Mouse (Mus musculus) lung, embryonic 15.5 days (tissue): Measurements from ENCODE around the gene Cfhr2. TPM values are rescaled to one million over a fixed set of nuclear protein-coding genes. Genes with fewer than 3 reads are reported as not detected.
"Not testable (repeated sequence)": the region's sequence is repeated elsewhere in the genome, so short reads cannot be mapped to it uniquely, and the experiment has no call there.

Source experiments
- ATAC-seq: fragments of 200-750 bp; cut with Nextera tagmentation; 2 replicates; pipeline ENCODE4 v1.8.0; 2017; ENCODE audit warnings: moderate number of reproducible peaks, borderline replicate concordance; ENCODE audit not compliant: low FRiP score, low TSS enrichment; ENCODE audit errors: extremely low read depth
- H3K27ac ChIP-seq: fragments of 300-500 bp; sonication (generic); 2 replicates; pipeline ENCODE4 v1.5.1; 2015; ENCODE audit warnings: moderate library complexity, mild to moderate bottlenecking, inconsistent platforms
- H3K27me3 ChIP-seq: fragments of 300-500 bp; sonication (generic); 2 replicates; pipeline ENCODE4 v1.6.1; 2015; ENCODE audit warnings: inconsistent platforms
- H3K36me3 ChIP-seq: fragments of 300-500 bp; sonication (generic); 2 replicates; pipeline ENCODE4 v1.6.1; 2015; ENCODE audit warnings: inconsistent platforms
- H3K4me1 ChIP-seq: fragments of 300-500 bp; sonication (generic); 2 replicates; pipeline ENCODE4 v1.6.1; 2015; ENCODE audit warnings: inconsistent platforms
- H3K4me2 ChIP-seq: fragments of 300-500 bp; sonication (generic); 2 replicates; pipeline ENCODE4 v1.6.1; 2015; ENCODE audit warnings: inconsistent platforms, mild to moderate bottlenecking, moderate library complexity
- H3K4me3 ChIP-seq: fragments of 300-500 bp; sonication (generic); 2 replicates; pipeline ENCODE4 v1.5.1; 2015; ENCODE audit warnings: mild to moderate bottlenecking, inconsistent platforms
- H3K9ac ChIP-seq: fragments of 300-500 bp; sonication (generic); 2 replicates; pipeline ENCODE4 v1.6.1; 2015; ENCODE audit warnings: inconsistent platforms
- H3K9me3 ChIP-seq: fragments of 300-500 bp; sonication (generic); 2 replicates; pipeline ENCODE4 v1.6.1; 2016; ENCODE audit warnings: inconsistent platforms
- WGBS: fragments of 180-500 bp; shearing (Covaris S2); methylation state at CpG from one replicate; pipeline ENCODE4 v1.1.7; 2015; 5-methylcytosine and 5-hydroxymethylcytosine counted together
- polyA plus RNA-seq: library from polyadenylated mRNA; unstranded; fragments of >200 nt; fragmentation: Nextera tagmentation; extraction: Ambion mirVana; gene quantifications from 2 replicates; pipeline ENCODE4 v1.2.1, GENCODE M21; 2015

Cfhr2 gene
- 0.13 TPM in 1 of 2 replicates, not detected in the other for polyA plus RNA-seq

- Histone ChIP-seq H3K27ac (no peak within 1 kb of the TSS), H3K27me3 (no peaks in the 10 kb centered on the region), H3K4me1 (no peaks in the 10 kb centered on the region), H3K4me3 (no peak within 1 kb of the TSS), H3K36me3 (no peaks in the 10 kb centered on the region), H3K4me2 (no peak within 1 kb of the TSS), H3K9ac (no peak within 1 kb of the TSS), H3K9me3 (no peaks in the 10 kb centered on the region)
- 79% methylated on average over 1 of the region's 1 CpGs for WGBS
- no peak for ATAC-seq
These were observed at the start of gene Cfhr2 for GRCm38 (mm10) chr1:139858548-139858947. Gene Cfhr2 (minus strand): TSS chr1:139858702.

GRCm38 (mm10) chr1:139863751-139864150, 5.2 kb upstream of the Cfhr2 start:
- Histone ChIP-seq H3K27ac (no peak overlapping the region), H3K4me3 (no peak overlapping the region), H3K27me3 (no peaks in the 10 kb centered on the region), H3K36me3 (no peaks in the 10 kb centered on the region), H3K4me2 (no peak overlapping the region), H3K4me1 (no peaks in the 10 kb centered on the region), H3K9ac (no peak overlapping the region), H3K9me3 (no peaks in the 10 kb centered on the region)
- ATAC-seq = no peak

- Histone ChIP-seq H3K27me3 (no peaks in the 10 kb centered on the region), H3K4me1 (no peaks in the 10 kb centered on the region), H3K9me3 (no peaks in the 10 kb centered on the region), H3K9ac (no peak overlapping the region), H3K4me3 (no peak overlapping the region), H3K27ac (no peak overlapping the region), H3K36me3 (no peaks in the 10 kb centered on the region), H3K4me2 (no peak overlapping the region)
- no peak for ATAC-seq
These were observed 1.7 kb upstream of the Cfhr2 start for GRCm38 (mm10) chr1:139860176-139860575.

GRCm38 (mm10) chr1:139839699-139840098, 18.8 kb downstream of the Cfhr2 start:
- H3K9ac ChIP-seq = no peak overlapping the region
- H3K27ac ChIP-seq = no peak overlapping the region
- H3K4me3 ChIP-seq = no peak overlapping the region
- ATAC-seq = no peak
- H3K27me3 ChIP-seq = no peaks in the 10 kb centered on the region
- no peak overlapping the region for H3K4me2 ChIP-seq
- no peaks in the 10 kb centered on the region for H3K9me3 ChIP-seq
- H3K4me1 ChIP-seq = no peaks in the 10 kb centered on the region
- H3K36me3 ChIP-seq = no peaks in the 10 kb centered on the region
- WGBS = 65% methylated on average over 7 of the region's 7 CpGs

- no peak for ATAC-seq
- Histone ChIP-seq H3K9ac (no peak overlapping the region), H3K4me1 (no peaks in the 10 kb centered on the region), H3K4me2 (no peak overlapping the region), H3K36me3 (no peaks in the 10 kb centered on the region), H3K27ac (no peak overlapping the region), H3K4me3 (no peak overlapping the region), H3K9me3 (no peaks in the 10 kb centered on the region), H3K27me3 (no peaks in the 10 kb centered on the region)
- 96% methylated on average over 2 of the region's 2 CpGs for WGBS
These were observed 19.2 kb downstream of the Cfhr2 start for GRCm38 (mm10) chr1:139839290-139839689.

- Histone ChIP-seq H3K27ac (no peak overlapping the region), H3K4me1 (no peaks in the 10 kb centered on the region), H3K27me3 (no peaks in the 10 kb centered on the region), H3K4me3 (no peak overlapping the region), H3K9me3 (no peaks in the 10 kb centered on the region), H3K9ac (no peak overlapping the region), H3K4me2 (no peak overlapping the region), H3K36me3 (no peaks in the 10 kb centered on the region)
- no peak for ATAC-seq
These were observed 49.9 kb downstream of the Cfhr2 start for GRCm38 (mm10) chr1:139808594-139808993.

GRCm38 (mm10) chr1:139781143-139781542, 77.4 kb downstream of the Cfhr2 start, which contains the start of gene Gm4788:
Gene Gm4788 (minus strand): TSS chr1:139781243.
- no peaks in the 10 kb centered on the region for H3K36me3 ChIP-seq
- H3K9ac ChIP-seq = no peak within 1 kb of the TSS
- H3K9me3 ChIP-seq = no peaks in the 10 kb centered on the region
- 93% methylated on average over 1 of the region's 1 CpGs for WGBS
- no peaks in the 10 kb centered on the region for H3K27me3 ChIP-seq
- no peak within 1 kb of the TSS for H3K4me3 ChIP-seq
- H3K4me1 ChIP-seq = no peaks in the 10 kb centered on the region
- H3K27ac ChIP-seq = no peak within 1 kb of the TSS
- H3K4me2 ChIP-seq = no peak within 1 kb of the TSS
- ATAC-seq = no peak

- H3K27ac ChIP-seq, ATAC-seq: not testable (repeated sequence)
- 84% methylated on average over 3 of the region's 3 CpGs for WGBS
These were observed 88.6 kb downstream of the Cfhr2 start for GRCm38 (mm10) chr1:139769913-139770312.

More at GRCm38 (mm10) chr1:139769913-139770312, 88.6 kb downstream of the Cfhr2 start:
- H3K27me3 ChIP-seq, H3K4me1 ChIP-seq, H3K4me2 ChIP-seq, H3K4me3 ChIP-seq, H3K9ac ChIP-seq, H3K36me3 ChIP-seq, H3K9me3 ChIP-seq: not testable (repeated sequence)

Other genes with a start within 250 kb of the Cfhr2 start
- not detected in 2 replicates for gene Gm4788, start 77.5 kb downstream of the Cfhr2 start, polyA plus RNA-seq